Mouse (Mus musculus) adrenal gland, postnatal 4 days (tissue): ENCODE measurements at regions not wholly inside any gene's neighbourhood (a gene's known extent, or its start where the extent isn't known, plus 50 kb on each side); places are given as distances from the start of the nearest gene placed in this dataset.
A peak's percentile ranks its signal among the peaks of the same experiment; 100 is the strongest.
"Not testable (repeated sequence)": the region's sequence is repeated elsewhere in the genome, so short reads cannot be mapped to it uniquely, and the experiment has no call there.

Experiments used
- DNase-seq, 2 experiments: peaks; one replicate each; pipeline ENCODE4 v3.0.0; 2021 to 2022; ENCODE audit warnings: low spot score in 2 of 2, mixed read lengths in 2 of 2

DNA sequence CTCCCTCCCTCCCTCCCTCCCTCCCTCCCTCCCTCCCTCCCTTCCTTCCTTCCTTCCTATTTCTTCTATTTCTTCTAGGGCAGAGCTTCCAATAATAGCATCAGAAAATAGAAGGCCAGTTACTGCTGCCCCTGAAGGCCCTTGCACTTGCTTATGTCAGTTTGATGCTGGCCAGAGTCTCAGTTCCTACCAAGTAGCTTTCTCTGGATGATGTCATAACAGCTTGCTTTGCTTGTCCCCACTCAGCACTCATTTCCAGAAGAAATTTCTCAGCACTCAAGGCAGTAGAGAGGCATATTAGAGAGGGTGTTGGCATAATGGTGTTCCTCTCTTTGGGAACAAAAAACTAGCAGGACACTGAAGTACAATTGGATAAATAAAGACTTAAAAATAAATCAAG lies 811.6 kb upstream of the 4930444P10Rik start:
- no peak for DNase-seq

DNA sequence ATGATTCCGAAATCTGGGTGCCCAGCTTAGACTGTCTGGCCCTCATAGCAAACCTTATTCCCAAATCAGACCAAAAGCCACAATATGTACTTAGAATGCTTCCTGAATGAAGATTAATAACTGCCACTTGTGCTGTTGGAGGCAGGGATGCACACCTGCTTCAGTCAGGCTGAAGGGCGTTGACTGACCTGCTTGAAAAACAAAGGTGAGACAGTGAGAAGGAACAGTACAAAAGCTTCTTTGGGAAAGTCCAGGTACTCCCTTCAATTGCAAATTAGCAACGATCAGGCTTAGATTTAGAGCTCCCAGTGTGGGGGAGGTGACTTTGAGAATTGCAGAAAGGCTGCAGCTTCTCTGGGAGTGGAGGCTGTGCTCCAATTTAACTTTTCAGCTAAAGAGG lies 775.3 kb upstream of the 4930444P10Rik start:
- DNase-seq = not testable (repeated sequence)

DNA sequence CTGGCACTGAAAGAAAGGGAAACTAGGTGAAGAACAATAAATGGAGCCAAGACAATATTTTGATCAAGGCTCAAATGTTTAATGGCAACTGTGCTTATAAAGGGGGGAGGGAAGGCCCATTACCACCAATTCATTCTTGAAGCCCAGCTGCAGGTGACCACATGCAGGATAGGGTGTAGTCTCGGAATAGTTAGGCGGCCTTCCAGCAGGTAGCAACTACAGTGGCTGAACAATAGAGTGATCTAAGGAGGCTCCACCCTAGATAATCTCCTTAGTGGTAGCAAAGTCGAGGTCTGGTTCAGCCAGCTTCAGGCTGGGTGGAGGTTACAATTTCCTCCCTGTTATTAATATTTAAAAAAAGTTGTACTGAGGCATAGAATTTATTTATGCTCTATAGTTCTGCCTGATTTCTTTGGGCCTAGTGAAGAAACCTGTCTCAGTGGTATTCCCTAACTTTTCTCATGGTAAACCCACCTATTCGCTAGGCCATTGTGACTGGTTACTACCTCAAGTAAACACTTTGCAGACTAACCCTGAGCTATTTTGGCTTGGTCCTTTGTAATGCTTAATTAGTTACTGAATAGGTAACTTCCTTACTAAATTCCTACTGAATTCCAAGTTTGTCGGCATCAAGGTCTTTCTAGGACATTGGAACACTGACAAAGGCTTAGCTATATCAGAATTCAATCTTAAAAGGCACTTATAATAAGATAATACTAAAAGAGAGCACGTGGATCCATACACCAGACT lies 774.1 kb upstream of the 4930444P10Rik start:
- not testable (repeated sequence) for DNase-seq

DNA sequence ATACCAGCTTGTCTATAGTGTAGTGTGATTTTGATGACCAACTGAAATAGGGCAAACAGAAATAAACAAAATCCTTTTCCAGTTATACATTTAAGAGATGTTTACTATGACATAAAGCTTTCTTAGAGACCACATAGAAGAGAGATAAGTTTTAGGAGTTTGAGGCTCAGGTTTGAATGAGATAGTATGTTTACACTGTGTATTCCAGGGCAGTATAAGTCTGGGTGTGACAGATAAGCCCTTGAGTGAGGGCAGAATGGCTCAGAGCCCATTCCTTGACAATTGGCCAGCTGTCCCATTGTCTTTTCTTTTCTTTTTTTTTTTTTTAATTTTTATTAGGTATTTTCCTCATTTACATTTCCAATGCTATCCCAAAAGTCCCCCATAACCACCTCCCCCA lies 744.0 kb upstream of the 4930444P10Rik start:
- DNase-seq = no peak

DNA sequence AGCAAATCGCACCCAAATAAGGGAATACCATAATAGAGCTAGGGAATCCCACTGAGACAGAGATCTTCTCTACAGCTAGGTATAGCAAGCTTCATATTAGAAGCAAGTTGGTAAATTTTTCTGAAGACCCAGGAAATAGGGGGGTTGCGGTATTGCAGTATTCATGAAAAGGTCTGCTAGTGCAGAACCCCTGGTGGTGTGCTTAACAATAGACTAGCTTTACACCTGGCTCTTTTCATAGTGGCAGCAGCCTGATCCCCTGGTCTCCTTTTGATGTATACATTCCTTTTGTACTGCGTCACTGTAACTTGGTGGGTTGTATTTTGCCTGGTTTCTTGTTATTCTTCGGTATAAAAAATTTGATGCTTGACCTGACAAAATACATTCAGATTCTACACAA lies 731.6 kb upstream of the 4930444P10Rik start:
- not testable (repeated sequence) for DNase-seq

DNA sequence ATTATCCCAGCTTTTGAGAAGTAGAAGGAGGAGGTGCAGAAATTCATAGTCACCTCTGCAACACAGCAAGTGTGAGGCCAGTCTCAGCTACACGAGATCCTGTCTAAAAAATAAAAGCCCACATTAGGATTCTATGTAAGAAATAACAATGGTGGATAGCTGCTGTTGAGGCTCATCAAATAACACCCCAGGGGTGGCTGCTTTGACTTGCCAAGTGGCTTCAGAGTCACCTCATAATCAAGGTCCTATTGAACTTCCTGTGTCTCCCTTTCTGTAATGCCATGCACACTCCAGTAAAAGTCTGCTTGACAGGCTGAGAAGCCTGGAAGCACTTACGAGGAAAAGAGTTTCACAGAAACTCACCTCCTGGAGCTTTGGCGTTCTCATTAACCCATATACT lies 730.9 kb upstream of the 4930444P10Rik start:
- no peak for DNase-seq

DNA sequence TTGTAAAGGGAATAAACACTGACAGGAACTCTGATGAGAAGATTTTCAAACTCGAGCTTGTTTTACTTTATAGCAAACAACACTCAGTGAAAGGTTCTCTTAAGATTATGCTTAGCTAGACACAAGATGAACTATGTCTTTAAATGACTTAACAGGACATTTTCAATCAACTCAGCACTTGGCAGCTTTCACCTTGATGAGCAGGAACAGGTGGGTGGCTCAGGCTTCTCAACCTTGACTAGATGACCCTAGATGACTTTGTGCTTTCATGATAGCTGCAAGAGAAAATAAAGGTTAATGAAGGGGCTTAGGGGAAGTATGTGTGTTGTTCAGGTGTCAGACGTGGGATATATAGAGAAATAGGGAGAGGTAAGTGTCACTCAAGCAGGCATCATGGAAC lies 728.1 kb upstream of the 4930444P10Rik start:
- DNase-seq = no peak

DNA sequence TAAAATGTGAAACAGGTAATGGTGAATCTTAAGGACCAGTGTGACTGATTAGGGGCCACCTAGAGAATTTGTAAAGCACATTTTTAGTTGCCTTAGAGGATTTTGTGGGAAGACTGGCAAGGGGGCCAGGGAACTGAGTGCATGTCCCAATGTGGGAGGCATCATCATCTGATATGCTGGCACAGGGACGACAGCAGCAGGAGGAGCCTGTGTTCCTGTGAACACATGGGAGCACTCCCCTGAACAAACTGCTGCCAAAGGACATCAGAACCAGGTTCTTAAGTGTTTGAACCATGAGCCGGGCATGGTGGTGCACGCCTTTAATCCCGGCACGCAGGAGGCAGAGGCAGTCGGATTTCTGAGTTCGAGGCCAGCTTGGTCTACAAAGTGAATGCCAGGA lies 723.4 kb upstream of the 4930444P10Rik start:
- no peak for DNase-seq

DNA sequence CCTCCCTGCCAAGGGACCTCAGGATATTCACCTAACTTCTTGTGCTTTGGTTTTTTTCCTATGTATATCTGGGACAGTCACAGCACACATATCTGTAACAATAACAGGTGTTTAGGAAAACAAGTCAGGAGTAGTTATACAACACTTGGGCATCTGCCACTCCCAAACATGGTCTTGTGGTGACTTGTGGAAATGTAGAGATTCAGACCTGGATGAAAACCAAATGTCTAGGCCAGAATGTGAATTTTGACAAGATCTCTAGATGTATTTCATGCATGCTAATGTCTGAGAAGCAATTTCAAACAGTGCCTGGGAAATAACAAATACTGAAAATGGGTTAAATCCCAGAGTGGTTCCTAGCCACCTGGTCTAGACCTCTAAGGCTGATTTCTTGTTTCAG lies 722.6 kb upstream of the 4930444P10Rik start:
- DNase-seq = no peak

DNA sequence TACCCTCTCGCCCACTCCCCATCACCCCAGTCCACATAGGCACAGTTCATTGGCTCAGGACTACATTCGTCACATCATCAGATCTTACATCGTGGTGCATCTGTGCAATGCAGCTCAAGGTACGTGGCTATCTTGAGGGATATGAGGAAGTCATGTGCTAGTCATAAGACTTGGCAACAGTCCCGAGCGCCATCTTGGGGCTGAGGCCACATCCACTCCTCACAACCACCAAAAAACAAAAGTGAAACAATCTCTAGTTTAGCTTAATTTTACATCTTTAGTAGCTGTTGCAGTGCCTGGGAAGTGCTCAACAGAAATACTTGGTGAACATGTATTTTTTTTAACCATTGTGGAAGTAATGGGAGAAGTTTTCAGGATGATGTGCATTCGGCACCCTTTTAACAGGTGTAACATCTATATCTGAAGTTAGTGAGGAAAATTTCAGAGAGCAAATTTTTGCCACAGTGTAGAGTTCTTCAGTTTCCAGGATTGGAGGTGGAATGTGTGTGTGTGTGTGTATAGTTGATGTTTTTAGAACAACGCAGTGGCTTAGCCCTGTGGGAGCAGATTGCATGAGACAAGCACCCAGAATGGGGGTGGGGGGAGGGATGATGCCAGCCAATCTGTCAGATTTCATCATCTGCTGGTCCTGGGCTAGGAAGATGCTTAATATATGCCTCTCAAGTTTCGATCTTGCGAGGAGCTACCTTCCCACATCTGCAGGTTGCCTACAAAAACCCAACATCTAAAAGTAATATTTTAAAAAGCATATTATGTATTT lies 716.4 kb upstream of the 4930444P10Rik start:
- DNase-seq = no peak

DNA sequence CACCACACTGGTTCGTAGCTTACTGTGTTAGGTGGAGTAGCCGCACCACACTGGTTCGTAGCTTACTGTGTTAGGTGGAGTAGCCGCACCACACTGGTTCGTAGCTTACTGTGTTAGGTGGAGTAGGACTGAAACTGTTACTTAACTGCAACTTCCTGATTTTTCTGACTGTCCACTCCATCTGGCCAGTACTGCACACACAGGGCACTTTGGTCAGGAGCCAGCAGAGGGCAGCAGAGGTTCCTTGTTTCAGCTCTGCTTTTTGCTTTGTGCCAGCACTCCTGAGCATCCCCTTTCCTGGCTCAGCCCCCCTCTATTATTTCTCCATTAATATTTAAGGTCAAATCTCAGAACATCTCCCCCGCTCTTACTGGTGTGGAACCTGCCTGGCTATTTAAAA lies 705.2 kb upstream of the 4930444P10Rik start:
- DNase-seq = peak; percentile 51 to 54

DNA sequence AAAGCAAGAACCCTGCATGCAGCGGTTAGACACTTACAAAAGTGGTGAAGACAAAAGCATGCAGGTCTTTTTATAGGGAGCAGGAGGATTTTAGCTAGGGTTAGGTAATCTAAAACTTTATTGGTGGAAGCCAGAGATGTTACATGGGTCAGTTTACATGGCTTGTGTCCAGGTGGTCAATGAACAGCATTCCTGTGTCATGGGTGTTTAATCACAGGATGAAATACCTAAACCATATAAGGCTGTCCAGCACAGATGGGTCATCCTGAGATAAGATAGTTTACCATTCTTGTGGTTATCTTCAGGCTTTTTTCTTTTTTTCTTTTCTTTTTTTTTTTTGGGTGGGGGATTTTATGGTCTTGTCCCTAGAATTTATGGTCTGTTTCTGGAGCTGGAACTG lies 703.3 kb upstream of the 4930444P10Rik start:
- DNase-seq = no peak

DNA sequence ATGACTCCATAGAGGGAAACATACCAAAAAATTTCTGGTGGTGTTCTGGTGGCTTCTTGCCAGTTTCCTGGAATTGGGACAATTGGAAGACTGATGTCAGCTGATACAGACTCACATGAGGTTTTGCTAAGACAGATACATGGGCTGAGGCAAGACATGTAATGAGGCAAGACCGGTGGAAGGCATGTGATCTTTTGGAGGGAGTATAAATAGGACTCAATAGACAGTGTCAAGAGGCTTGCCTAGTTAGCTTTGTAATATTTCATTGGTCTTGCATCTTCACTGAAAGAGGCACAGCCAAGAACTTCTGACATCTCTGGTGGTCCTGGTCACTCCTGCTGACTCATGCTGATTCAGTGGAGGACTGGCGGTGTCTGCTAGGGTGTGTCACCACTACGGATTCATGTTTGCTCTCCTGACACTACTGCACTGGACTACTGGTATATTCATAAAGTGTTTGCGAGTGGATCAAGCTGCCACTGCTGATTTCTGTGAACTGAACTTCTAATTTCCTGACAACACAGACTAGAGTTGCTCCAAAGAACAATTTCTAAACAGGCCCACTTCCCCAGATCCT lies 697.7 kb upstream of the 4930444P10Rik start:
- no peak for DNase-seq

DNA sequence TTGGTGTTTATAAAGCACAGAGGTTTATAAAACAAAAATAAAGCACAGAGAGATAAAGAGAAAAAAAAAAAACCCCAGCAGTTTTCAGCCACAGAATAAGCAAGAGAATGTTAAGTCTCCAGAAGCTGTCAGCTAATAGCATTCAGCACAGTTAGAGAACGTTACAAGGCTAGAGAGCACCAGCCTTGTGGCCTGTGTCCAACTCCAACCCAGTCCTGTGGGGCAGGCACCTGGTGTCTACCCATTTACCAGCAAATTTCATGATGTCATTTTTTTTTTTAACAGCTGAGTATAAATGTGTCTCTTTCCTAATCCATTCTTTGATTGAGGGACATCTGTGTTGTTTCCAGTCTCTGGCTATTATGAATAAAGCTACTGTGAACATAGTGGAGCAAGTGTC lies 686.7 kb upstream of the 4930444P10Rik start:
- DNase-seq = no peak

DNA sequence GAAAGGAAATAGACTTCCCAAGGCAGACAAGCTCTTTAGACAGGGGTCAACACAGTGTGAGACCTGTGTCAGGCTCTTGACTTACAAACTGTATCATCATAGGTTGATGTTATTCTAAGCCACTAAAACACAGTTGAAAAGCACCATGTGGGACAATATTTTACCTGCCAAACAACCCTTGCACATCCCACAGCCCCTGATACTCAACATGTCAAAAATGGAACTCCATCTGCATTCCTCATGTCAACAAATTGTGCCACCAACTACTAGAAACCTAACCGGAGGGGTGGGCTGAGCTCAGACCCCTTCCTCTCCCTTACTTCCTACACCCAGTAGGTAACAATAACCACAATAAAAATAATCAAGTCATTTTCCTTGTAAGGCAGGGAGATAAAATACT lies 667.8 kb upstream of the 4930444P10Rik start:
- no peak for DNase-seq
